Mouse (Mus musculus): ENCODE data around the gene Acot6. TPM values are rescaled to one million over a fixed set of nuclear protein-coding genes. Genes with fewer than 3 reads are reported as not detected.
"Not testable (repeated sequence)": the region's sequence is repeated elsewhere in the genome, so short reads cannot be mapped to it uniquely, and the experiment has no call there.

The Acot6 gene
- polyA plus RNA-seq, 1 experiment from 2014 or later = 1.2 TPM

DNA sequence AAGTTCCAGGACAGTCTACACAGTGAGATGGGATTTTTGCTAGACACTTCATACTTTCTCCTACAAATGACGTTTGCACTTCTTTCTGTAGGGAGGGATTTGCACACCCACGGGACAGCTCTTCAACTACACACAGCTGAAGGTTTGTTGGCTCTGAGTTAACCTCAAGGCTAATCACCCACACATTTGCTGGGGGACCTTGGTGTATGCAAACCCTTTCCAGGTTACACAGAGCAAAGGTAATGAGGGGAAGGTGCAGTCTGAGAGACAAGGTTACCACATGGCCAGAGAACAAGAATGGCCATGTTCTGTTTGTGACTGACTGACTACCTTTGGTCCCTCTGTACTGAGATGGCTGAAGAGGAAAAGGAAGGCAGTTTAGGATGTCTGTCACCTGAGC lies 16.6 kb upstream of the Acot6 start:
- Histone ChIP-seq H3K4me1 (ENCODE audit: control insufficient read depth, insufficient read depth, low read length) (no peaks in the 10 kb centered on the region), H3K36me3 (ENCODE audit: control insufficient read depth, insufficient read depth, low read length) (no peaks in the 10 kb centered on the region), H3K27ac (ENCODE audit: low read length) (no peak overlapping the region), H3K9ac (ENCODE audit: low read depth, low read length) (no peak overlapping the region), H3K27me3 (ENCODE audit: control insufficient read depth, insufficient read depth, low read depth, low read length) (no peaks in the 10 kb centered on the region), H3K9me3 (replicated peaks; ENCODE audit: control insufficient read depth, low read length, poor library complexity, severe bottlenecking) (no peaks in the 10 kb centered on the region), H3K4me3 (ENCODE audit: low read depth, low read length) (no peak overlapping the region), H3K4me2 (ENCODE audit: low read length) (no peak overlapping the region)
- 84% methylated on average over 2 of the region's 2 CpGs for WGBS
- ATAC-seq = no peak

GRCm38 (mm10) chr12:84084581-84084980 lies 15.9 kb upstream of the Acot6 start:
- WGBS = 93% methylated on average over 4 of the region's 4 CpGs
- no peaks in the 10 kb centered on the region for H3K27me3 ChIP-seq (ENCODE audit: control insufficient read depth, insufficient read depth, low read depth, low read length)
- ATAC-seq = no peak

GRCm38 (mm10) chr12:84094666-84095065 lies 5.8 kb upstream of the Acot6 start:
- ATAC-seq; H3K9ac ChIP-seq (ENCODE audit: low read depth, low read length); H3K4me3 ChIP-seq (ENCODE audit: low read depth, low read length); H3K4me1 ChIP-seq (ENCODE audit: control insufficient read depth, insufficient read depth, low read length); H3K4me2 ChIP-seq (ENCODE audit: low read length); H3K27me3 ChIP-seq (ENCODE audit: control insufficient read depth, insufficient read depth, low read depth, low read length); H3K9me3 ChIP-seq (replicated peaks; ENCODE audit: control insufficient read depth, low read length, poor library complexity, severe bottlenecking); H3K27ac ChIP-seq (ENCODE audit: low read length); H3K36me3 ChIP-seq (ENCODE audit: control insufficient read depth, insufficient read depth, low read length): not testable (repeated sequence)
- 84% methylated on average over 5 of the region's 5 CpGs for WGBS

More at GRCm38 (mm10) chr12:84084581-84084980, 15.9 kb upstream of the Acot6 start:
- Histone ChIP-seq H3K36me3 (ENCODE audit: control insufficient read depth, insufficient read depth, low read length) (no peaks in the 10 kb centered on the region), H3K27ac (ENCODE audit: low read length) (no peak overlapping the region), H3K4me3 (ENCODE audit: low read depth, low read length) (no peak overlapping the region), H3K9me3 (replicated peaks; ENCODE audit: control insufficient read depth, low read length, poor library complexity, severe bottlenecking) (no peaks in the 10 kb centered on the region; the same call in 1 of the 2 replicates), H3K9ac (ENCODE audit: low read depth, low read length) (no peak overlapping the region), H3K4me2 (ENCODE audit: low read length) (no peak overlapping the region), H3K4me1 (ENCODE audit: control insufficient read depth, insufficient read depth, low read length) (no peaks in the 10 kb centered on the region)

DNA sequence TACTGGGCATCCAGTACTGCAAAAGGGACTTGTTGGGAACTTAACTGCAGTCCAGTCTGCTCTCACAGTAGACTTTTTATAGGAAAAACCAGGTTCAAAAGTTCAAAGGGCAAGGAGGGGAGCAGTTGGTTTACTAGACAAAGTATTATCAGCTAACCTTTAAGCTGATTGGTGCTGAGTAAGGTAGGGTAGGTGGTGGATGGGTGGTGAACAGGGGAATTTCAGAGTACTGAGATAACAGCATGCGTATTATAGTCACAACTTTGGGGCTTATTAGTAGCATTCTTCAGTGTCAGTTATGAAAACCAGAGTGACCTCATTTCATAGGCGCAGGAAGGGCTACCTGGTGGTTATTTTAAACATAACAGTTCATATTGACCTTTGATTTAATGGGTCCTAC lies 849 bp upstream of the Acot6 start:
- 98% methylated on average over 2 of the region's 2 CpGs for WGBS
- Histone ChIP-seq H3K4me1 (ENCODE audit: control insufficient read depth, insufficient read depth, low read length) (no peaks in the 10 kb centered on the region), H3K9me3 (replicated peaks; ENCODE audit: control insufficient read depth, low read length, poor library complexity, severe bottlenecking) (no peaks in the 10 kb centered on the region), H3K9ac (ENCODE audit: low read depth, low read length) (no peak overlapping the region), H3K4me2 (ENCODE audit: low read length) (no peak overlapping the region), H3K4me3 (ENCODE audit: low read depth, low read length) (no peak overlapping the region), H3K27ac (ENCODE audit: low read length) (no peak overlapping the region), H3K36me3 (ENCODE audit: control insufficient read depth, insufficient read depth, low read length) (no peaks in the 10 kb centered on the region), H3K27me3 (ENCODE audit: control insufficient read depth, insufficient read depth, low read depth, low read length) (no peaks in the 10 kb centered on the region)
- no peak for ATAC-seq

- Histone ChIP-seq H3K9ac (ENCODE audit: low read depth, low read length) (no peak overlapping the region), H3K27ac (ENCODE audit: low read length) (no peak overlapping the region), H3K9me3 (replicated peaks; ENCODE audit: control insufficient read depth, low read length, poor library complexity, severe bottlenecking) (no peaks in the 10 kb centered on the region), H3K36me3 (ENCODE audit: control insufficient read depth, insufficient read depth, low read length) (no peaks in the 10 kb centered on the region), H3K4me2 (ENCODE audit: low read length) (peak overlapping the region; percentile 82), H3K4me1 (ENCODE audit: control insufficient read depth, insufficient read depth, low read length) (no peaks in the 10 kb centered on the region), H3K4me3 (ENCODE audit: low read depth, low read length) (peak overlapping the region; percentile 57), H3K27me3 (ENCODE audit: control insufficient read depth, insufficient read depth, low read depth, low read length) (no peaks in the 10 kb centered on the region)
- no peak for ATAC-seq
- WGBS = 38% methylated on average over 1 of the region's 1 CpGs
These were observed 383 bp upstream of the Acot6 start for GRCm38 (mm10) chr12:84100071-84100470.

DNA sequence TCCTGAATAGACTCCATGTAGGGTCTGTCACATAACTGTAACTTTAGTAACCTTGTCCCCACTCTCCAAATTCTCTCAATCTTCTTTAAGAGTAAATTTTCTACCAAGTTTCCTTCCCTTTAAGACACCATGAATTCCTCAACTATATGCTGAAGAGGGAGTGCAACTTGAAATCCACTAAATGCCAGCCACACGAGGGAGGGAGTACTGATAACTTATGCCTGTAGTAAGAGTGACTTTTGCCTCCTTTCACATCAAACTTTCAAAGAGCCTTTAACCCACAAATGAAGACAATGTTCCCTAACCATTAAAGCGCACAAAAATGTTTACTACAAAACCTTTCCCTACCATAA lies 1.0 kb downstream of the Acot6 start:
- 55% methylated on average over 2 of the region's 2 CpGs for WGBS

GRCm38 (mm10) chr12:84107012-84107411 lies 6.6 kb downstream of the Acot6 start:
- H3K27me3 ChIP-seq (ENCODE audit: control insufficient read depth, insufficient read depth, low read depth, low read length) = no peaks in the 10 kb centered on the region
- H3K9me3 ChIP-seq (replicated peaks; ENCODE audit: control insufficient read depth, low read length, poor library complexity, severe bottlenecking) = no peaks in the 10 kb centered on the region
- H3K27ac ChIP-seq (ENCODE audit: low read length) = no peak overlapping the region
- no peak overlapping the region for H3K9ac ChIP-seq (ENCODE audit: low read depth, low read length)
- H3K4me2 ChIP-seq (ENCODE audit: low read length) = no peak overlapping the region
- no peaks in the 10 kb centered on the region for H3K4me1 ChIP-seq (ENCODE audit: control insufficient read depth, insufficient read depth, low read length)
- H3K36me3 ChIP-seq (ENCODE audit: control insufficient read depth, insufficient read depth, low read length) = no peaks in the 10 kb centered on the region
- no peak overlapping the region for H3K4me3 ChIP-seq (ENCODE audit: low read depth, low read length)
- ATAC-seq = no peak
- 88% methylated on average over 3 of the region's 3 CpGs for WGBS

More for the DNA sequence above, 1.0 kb downstream of the Acot6 start:
- Histone ChIP-seq H3K27me3 (ENCODE audit: control insufficient read depth, insufficient read depth, low read depth, low read length) (no peaks in the 10 kb centered on the region), H3K36me3 (ENCODE audit: control insufficient read depth, insufficient read depth, low read length) (no peaks in the 10 kb centered on the region), H3K9me3 (replicated peaks; ENCODE audit: control insufficient read depth, low read length, poor library complexity, severe bottlenecking) (no peaks in the 10 kb centered on the region), H3K4me1 (ENCODE audit: control insufficient read depth, insufficient read depth, low read length) (no peaks in the 10 kb centered on the region), H3K4me2 (ENCODE audit: low read length) (peak overlapping the region; percentile 82), H3K4me3 (ENCODE audit: low read depth, low read length) (peak overlapping the region; percentile 57), H3K9ac (ENCODE audit: low read depth, low read length) (no peak overlapping the region), H3K27ac (ENCODE audit: low read length) (no peak overlapping the region)
- ATAC-seq = no peak

DNA sequence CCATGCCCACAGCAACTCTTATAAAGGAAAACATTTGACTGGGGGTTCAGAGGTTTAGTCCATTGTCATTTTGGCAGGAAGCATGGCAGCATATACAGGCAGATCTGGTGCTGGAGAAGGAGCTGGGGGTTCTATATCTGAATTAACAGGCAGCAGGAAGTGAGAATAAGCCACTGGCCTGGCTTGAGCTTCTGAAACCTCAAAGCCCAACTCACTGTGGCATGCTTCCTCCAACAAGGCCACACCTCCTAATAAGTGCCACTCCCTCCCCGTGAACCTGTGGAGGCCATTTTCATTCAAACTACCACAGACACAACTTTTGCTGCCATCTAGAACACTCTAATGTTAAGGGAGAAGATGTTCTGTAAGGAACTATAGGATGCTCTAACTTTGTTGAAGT lies 7.2 kb downstream of the Acot6 start:
- Histone ChIP-seq H3K27ac (ENCODE audit: low read length) (no peak overlapping the region), H3K36me3 (ENCODE audit: control insufficient read depth, insufficient read depth, low read length) (no peaks in the 10 kb centered on the region), H3K9me3 (replicated peaks; ENCODE audit: control insufficient read depth, low read length, poor library complexity, severe bottlenecking) (no peaks in the 10 kb centered on the region), H3K4me3 (ENCODE audit: low read depth, low read length) (no peak overlapping the region), H3K9ac (ENCODE audit: low read depth, low read length) (no peak overlapping the region), H3K27me3 (ENCODE audit: control insufficient read depth, insufficient read depth, low read depth, low read length) (no peaks in the 10 kb centered on the region), H3K4me2 (ENCODE audit: low read length) (no peak overlapping the region), H3K4me1 (ENCODE audit: control insufficient read depth, insufficient read depth, low read length) (no peaks in the 10 kb centered on the region)
- no peak for ATAC-seq
- WGBS = 88% methylated on average over 1 of the region's 1 CpGs

DNA sequence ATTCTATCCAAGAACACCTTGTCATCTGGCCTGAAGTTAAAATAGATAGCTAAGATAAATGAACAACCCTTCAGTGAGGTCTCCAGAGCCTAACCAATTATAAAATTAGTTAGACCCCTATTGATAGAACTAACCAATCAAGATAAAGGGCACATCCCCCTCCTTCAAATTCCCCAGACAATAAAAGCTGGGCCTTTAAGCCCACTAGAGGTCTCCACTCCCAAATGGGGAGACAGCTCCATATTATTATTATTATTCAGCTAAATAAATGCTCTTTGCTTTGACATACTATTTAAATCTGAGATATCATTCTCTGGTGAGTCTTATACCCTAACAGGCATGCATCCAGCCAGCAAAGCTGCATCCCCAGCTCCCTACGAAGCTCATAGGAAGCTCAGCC lies 9.5 kb downstream of the Acot6 start:
- Histone ChIP-seq H3K9me3 (replicated peaks; ENCODE audit: control insufficient read depth, low read length, poor library complexity, severe bottlenecking) (no peaks in the 10 kb centered on the region), H3K27me3 (ENCODE audit: control insufficient read depth, insufficient read depth, low read depth, low read length) (no peaks in the 10 kb centered on the region), H3K4me3 (ENCODE audit: low read depth, low read length) (no peak overlapping the region), H3K36me3 (ENCODE audit: control insufficient read depth, insufficient read depth, low read length) (no peaks in the 10 kb centered on the region), H3K4me2 (ENCODE audit: low read length) (no peak overlapping the region), H3K27ac (ENCODE audit: low read length) (no peak overlapping the region), H3K4me1 (ENCODE audit: control insufficient read depth, insufficient read depth, low read length) (peaks cover 2% of the 10 kb centered on the region), H3K9ac (ENCODE audit: low read depth, low read length) (no peak overlapping the region)
- WGBS = 90% methylated on average over 1 of the region's 1 CpGs
- ATAC-seq = no peak

- H3K9me3 ChIP-seq (replicated peaks; ENCODE audit: control insufficient read depth, low read length, poor library complexity, severe bottlenecking) = no peaks in the 10 kb centered on the region
- H3K4me2 ChIP-seq (ENCODE audit: low read length) = no peak overlapping the region
- no peak for ATAC-seq
- H3K4me3 ChIP-seq (ENCODE audit: low read depth, low read length) = no peak overlapping the region
- 93% methylated on average over 4 of the region's 4 CpGs for WGBS
- no peak overlapping the region for H3K27ac ChIP-seq (ENCODE audit: low read length)
- H3K9ac ChIP-seq (ENCODE audit: low read depth, low read length) = no peak overlapping the region
- H3K27me3 ChIP-seq (ENCODE audit: control insufficient read depth, insufficient read depth, low read depth, low read length) = no peaks in the 10 kb centered on the region
- no peaks in the 10 kb centered on the region for H3K36me3 ChIP-seq (ENCODE audit: control insufficient read depth, insufficient read depth, low read length)
- peaks cover 10% of the 10 kb centered on the region for H3K4me1 ChIP-seq (ENCODE audit: control insufficient read depth, insufficient read depth, low read length)
These were observed 10.4 kb downstream of the Acot6 start for GRCm38 (mm10) chr12:84110814-84111213.

All from midbrain, embryonic 16.5 days (tissue).